Mouse (Mus musculus): ENCODE measurements at regions not wholly inside any gene's neighbourhood (a gene's known extent, or its start where the extent isn't known, plus 50 kb on each side); places are given as distances from the start of the nearest gene placed in this dataset.

DNA sequence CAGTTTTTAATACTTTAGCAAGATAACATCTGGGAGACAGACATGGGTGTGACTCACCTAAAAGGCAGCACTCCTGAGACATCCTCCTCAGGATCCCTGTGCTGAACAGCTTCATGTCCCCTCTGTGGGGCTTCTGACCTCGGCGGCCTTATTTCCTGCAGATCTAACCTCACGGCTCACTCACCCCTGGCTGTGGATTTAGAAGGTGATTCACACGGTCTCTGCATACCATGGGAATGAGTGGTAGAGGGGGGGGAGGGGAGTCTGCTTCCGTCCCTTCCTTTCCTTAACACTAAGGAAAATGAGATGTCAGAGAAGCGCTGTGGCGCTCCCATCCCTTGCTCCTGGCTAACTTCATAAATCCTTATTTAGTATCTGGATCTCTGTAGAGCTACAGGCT is 123.1 kb upstream of the Klf14 start:
- TF ChIP-seq CTCF (conservative IDR thresholded peaks at IDR 0.05; ENCODE audit: insufficient read depth, insufficient read length, low read depth, low read length) (no peak), POLR2A (IDR thresholded peaks at IDR 0.05; ENCODE audit: low read depth, low read length) (no peak)

All from kidney, adult 2 months (tissue).